Mouse (Mus musculus): ENCODE data around the gene Arhgef28. TPM values are rescaled to one million over a fixed set of nuclear protein-coding genes. Genes with fewer than 3 reads are reported as not detected.
"Not testable (repeated sequence)": the region's sequence is repeated elsewhere in the genome, so short reads cannot be mapped to it uniquely, and the experiment has no call there.

Arhgef28 gene
- polyA plus RNA-seq, 1 experiment from 2014 or later = 19.3 TPM

GRCm38 (mm10) chr13:98121124-98121470 lies 85.1 kb downstream of the Arhgef28 start:
- 78% methylated on average over 4 of the region's 4 CpGs for WGBS
- H3K27me3 ChIP-seq = no peaks in the 10 kb centered on the region
- H3K36me3 ChIP-seq = no peaks in the 10 kb centered on the region
- no peak overlapping the region for H3K9ac ChIP-seq
- H3K4me1 ChIP-seq = peaks cover 42% of the 10 kb centered on the region
- H3K9me3 ChIP-seq = no peaks in the 10 kb centered on the region
- no peak overlapping the region for H3K4me3 ChIP-seq
- H3K4me2 ChIP-seq = no peak overlapping the region
- H3K27ac ChIP-seq = peak overlapping the region; percentile 7; the same call in 1 of the 2 replicates
- ATAC-seq (ENCODE audit: borderline replicate concordance, extremely low read depth, low FRiP score, low TSS enrichment) = no peak

GRCm38 (mm10) chr13:98120356-98121123 lies 85.7 kb downstream of the Arhgef28 start:
- Histone ChIP-seq H3K9ac (no peak overlapping the region), H3K27ac (peak overlapping the region; percentile 66), H3K4me3 (no peak overlapping the region), H3K27me3 (no peaks in the 10 kb centered on the region), H3K36me3 (no peaks in the 10 kb centered on the region), H3K4me1 (peaks cover 48% of the 10 kb centered on the region), H3K4me2 (no peak overlapping the region), H3K9me3 (no peaks in the 10 kb centered on the region)
- ATAC-seq (ENCODE audit: borderline replicate concordance, extremely low read depth, low FRiP score, low TSS enrichment) = no peak
- WGBS = 47% methylated on average over 11 of the region's 11 CpGs

- no peaks in the 10 kb centered on the region for H3K27me3 ChIP-seq
- no peak overlapping the region for H3K9ac ChIP-seq
- H3K4me2 ChIP-seq = no peak overlapping the region
- no peak overlapping the region for H3K4me3 ChIP-seq
- H3K27ac ChIP-seq = peak overlapping the region; percentile 66
- no peak for ATAC-seq (ENCODE audit: borderline replicate concordance, extremely low read depth, low FRiP score, low TSS enrichment)
- WGBS = 39% methylated on average over 4 of the region's 4 CpGs
- peaks cover 37% of the 10 kb centered on the region for H3K4me1 ChIP-seq
- no peaks in the 10 kb centered on the region for H3K36me3 ChIP-seq
- no peaks in the 10 kb centered on the region for H3K9me3 ChIP-seq
These were observed 87.9 kb downstream of the Arhgef28 start for GRCm38 (mm10) chr13:98118291-98118690.

GRCm38 (mm10) chr13:98117566-98118254 lies 88.5 kb downstream of the Arhgef28 start:
- peak overlapping the region; percentile 66 for H3K27ac ChIP-seq
- no peaks in the 10 kb centered on the region for H3K9me3 ChIP-seq
- peak; percentile 41; the same call in 1 of the 2 replicates for ATAC-seq (ENCODE audit: borderline replicate concordance, extremely low read depth, low FRiP score, low TSS enrichment)
- no peak overlapping the region for H3K4me2 ChIP-seq
- peaks cover 37% of the 10 kb centered on the region for H3K4me1 ChIP-seq
- H3K27me3 ChIP-seq = no peaks in the 10 kb centered on the region
- no peaks in the 10 kb centered on the region for H3K36me3 ChIP-seq
- 48% methylated on average over 7 of the region's 7 CpGs for WGBS
- no peak overlapping the region for H3K4me3 ChIP-seq
- H3K9ac ChIP-seq = no peak overlapping the region

- peak overlapping the region; percentile 39 for H3K27ac ChIP-seq
- 46% methylated on average over 6 of the region's 6 CpGs for WGBS
- H3K4me1 ChIP-seq = peaks cover 31% of the 10 kb centered on the region
- H3K27me3 ChIP-seq = no peaks in the 10 kb centered on the region
- no peaks in the 10 kb centered on the region for H3K36me3 ChIP-seq
- H3K4me3 ChIP-seq = no peak overlapping the region
- no peak for ATAC-seq (ENCODE audit: borderline replicate concordance, extremely low read depth, low FRiP score, low TSS enrichment)
- H3K9me3 ChIP-seq = no peaks in the 10 kb centered on the region
- H3K4me2 ChIP-seq = no peak overlapping the region
- no peak overlapping the region for H3K9ac ChIP-seq
These were observed 90.6 kb downstream of the Arhgef28 start for GRCm38 (mm10) chr13:98115650-98116049.

- H3K27ac ChIP-seq = no peak overlapping the region
These were observed 91.2 kb downstream of the Arhgef28 start for GRCm38 (mm10) chr13:98115051-98115450.

GRCm38 (mm10) chr13:98112812-98113503 lies 93.3 kb downstream of the Arhgef28 start:
- Histone ChIP-seq H3K36me3 (no peaks in the 10 kb centered on the region), H3K9me3 (no peaks in the 10 kb centered on the region), H3K4me2 (no peak overlapping the region), H3K4me3 (no peak overlapping the region), H3K27ac (peak overlapping the region; percentile 71), H3K4me1 (peaks cover 20% of the 10 kb centered on the region), H3K27me3 (no peaks in the 10 kb centered on the region), H3K9ac (no peak overlapping the region)
- 0 out of 2 replicates have a peak, but pooled peaks have one; percentile 37 for ATAC-seq (ENCODE audit: borderline replicate concordance, extremely low read depth, low FRiP score, low TSS enrichment)
- WGBS = 41% methylated on average over 7 of the region's 7 CpGs

More at GRCm38 (mm10) chr13:98115051-98115450, 91.2 kb downstream of the Arhgef28 start:
- Histone ChIP-seq H3K9ac (no peak overlapping the region), H3K36me3 (no peaks in the 10 kb centered on the region), H3K4me1 (peaks cover 25% of the 10 kb centered on the region), H3K4me2 (no peak overlapping the region), H3K4me3 (no peak overlapping the region), H3K9me3 (no peaks in the 10 kb centered on the region), H3K27me3 (no peaks in the 10 kb centered on the region)
- 60% methylated on average over 4 of the region's 4 CpGs for WGBS
- ATAC-seq (ENCODE audit: borderline replicate concordance, extremely low read depth, low FRiP score, low TSS enrichment) = no peak

- no peak for ATAC-seq (ENCODE audit: borderline replicate concordance, extremely low read depth, low FRiP score, low TSS enrichment)
- Histone ChIP-seq H3K27ac (peak overlapping the region; percentile 24; the same call in 1 of the 2 replicates), H3K4me1 (peaks cover 10% of the 10 kb centered on the region), H3K9ac (no peak overlapping the region), H3K27me3 (no peaks in the 10 kb centered on the region), H3K9me3 (no peaks in the 10 kb centered on the region), H3K4me2 (no peak overlapping the region), H3K36me3 (no peaks in the 10 kb centered on the region), H3K4me3 (no peak overlapping the region)
- 74% methylated on average over 5 of the region's 5 CpGs for WGBS
These were observed 94.7 kb downstream of the Arhgef28 start for GRCm38 (mm10) chr13:98111531-98111930.

- 53% methylated on average over 2 of the region's 2 CpGs for WGBS
- no peak overlapping the region for H3K4me3 ChIP-seq
- H3K4me2 ChIP-seq = no peak overlapping the region
- H3K9ac ChIP-seq = no peak overlapping the region
- H3K36me3 ChIP-seq = no peaks in the 10 kb centered on the region
- no peaks in the 10 kb centered on the region for H3K27me3 ChIP-seq
- no peak for ATAC-seq (ENCODE audit: borderline replicate concordance, extremely low read depth, low FRiP score, low TSS enrichment)
- H3K4me1 ChIP-seq = peaks cover 8% of the 10 kb centered on the region
- no peaks in the 10 kb centered on the region for H3K9me3 ChIP-seq
- H3K27ac ChIP-seq = peak overlapping the region; percentile 24; the same call in 1 of the 2 replicates
These were observed 95.2 kb downstream of the Arhgef28 start for GRCm38 (mm10) chr13:98111021-98111420.

GRCm38 (mm10) chr13:98108481-98108880 lies 97.8 kb downstream of the Arhgef28 start:
- H3K27ac ChIP-seq; ATAC-seq (ENCODE audit: borderline replicate concordance, extremely low read depth, low FRiP score, low TSS enrichment); H3K4me1 ChIP-seq; H3K9me3 ChIP-seq; H3K4me3 ChIP-seq; H3K27me3 ChIP-seq; H3K36me3 ChIP-seq; H3K9ac ChIP-seq; H3K4me2 ChIP-seq: not testable (repeated sequence)
- 73% methylated on average over 3 of the region's 3 CpGs for WGBS

GRCm38 (mm10) chr13:98107621-98108020 lies 98.6 kb downstream of the Arhgef28 start:
- Histone ChIP-seq H3K36me3 (no peaks in the 10 kb centered on the region), H3K4me3 (no peak overlapping the region), H3K4me1 (no peaks in the 10 kb centered on the region), H3K9me3 (no peaks in the 10 kb centered on the region), H3K9ac (no peak overlapping the region), H3K27ac (no peak overlapping the region), H3K4me2 (no peak overlapping the region), H3K27me3 (no peaks in the 10 kb centered on the region)
- 65% methylated on average over 2 of the region's 2 CpGs for WGBS
- ATAC-seq (ENCODE audit: borderline replicate concordance, extremely low read depth, low FRiP score, low TSS enrichment) = no peak

GRCm38 (mm10) chr13:98095966-98096365 lies 110.3 kb downstream of the Arhgef28 start:
- 65% methylated on average over 4 of the region's 4 CpGs for WGBS
- Histone ChIP-seq H3K36me3 (no peaks in the 10 kb centered on the region), H3K27me3 (no peaks in the 10 kb centered on the region), H3K4me3 (no peak overlapping the region), H3K4me1 (0 out of 2 replicates have a peak, but pooled peaks cover 3% of the 10 kb centered on the region), H3K9ac (no peak overlapping the region), H3K4me2 (no peak overlapping the region), H3K9me3 (no peaks in the 10 kb centered on the region), H3K27ac (no peak overlapping the region)
- no peak for ATAC-seq (ENCODE audit: borderline replicate concordance, extremely low read depth, low FRiP score, low TSS enrichment)

Data from lung, embryonic 15.5 days (tissue).